Mouse (Mus musculus) neutrophil, adult 5-6 weeks (primary cell): ENCODE measurements around the gene Suz12. TPM values are rescaled to one million over a fixed set of nuclear protein-coding genes. Genes with fewer than 3 reads are reported as not detected.
"Not testable (repeated sequence)": the region's sequence is repeated elsewhere in the genome, so short reads cannot be mapped to it uniquely, and the experiment has no call there.

ENCODE experiments used
- ATAC-seq: fragments of 151-379, 151-347 bp; 2 replicates; pipeline ENCODE4 v1.8.0; 2017; ENCODE audit warnings: mild to moderate bottlenecking, moderate TSS enrichment; ENCODE audit not compliant: insufficient number of reproducible peaks, poor library complexity, low FRiP score, severe bottlenecking; ENCODE audit errors: extremely low read depth
- total RNA-seq: library from RNA; stranded (forward); fragments of 200-1000 nt; gene quantifications from 2 replicates; pipeline ENCODE4 v1.2.3, GENCODE M21; 2017

Suz12 gene
- total RNA-seq, 1 experiment from 2014 or later = 48.1 TPM

DNA sequence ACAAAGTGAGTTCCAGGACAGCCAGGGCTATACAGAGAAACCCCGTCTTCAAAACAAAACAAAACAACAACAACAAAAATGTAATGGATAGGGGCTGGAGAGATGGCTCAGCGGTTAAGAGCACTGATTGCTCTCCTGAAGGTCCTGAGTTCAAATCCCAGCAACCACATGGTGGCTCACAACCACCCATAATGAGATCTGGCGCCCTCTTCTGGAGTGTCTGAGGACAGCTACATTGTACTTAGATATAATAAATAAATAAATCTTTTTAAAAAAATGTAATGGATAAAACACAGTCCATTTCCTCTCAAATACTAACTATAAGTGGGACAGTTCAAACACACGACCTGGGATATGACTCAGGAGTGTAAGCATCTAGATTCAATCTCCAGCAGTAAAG lies 73.5 kb downstream of the Suz12 start:
- ATAC-seq = not testable (repeated sequence)

GRCm38 (mm10) chr11:80067558-80067957 lies 74.7 kb downstream of the Suz12 start:
- peak; percentile 73 for ATAC-seq

DNA sequence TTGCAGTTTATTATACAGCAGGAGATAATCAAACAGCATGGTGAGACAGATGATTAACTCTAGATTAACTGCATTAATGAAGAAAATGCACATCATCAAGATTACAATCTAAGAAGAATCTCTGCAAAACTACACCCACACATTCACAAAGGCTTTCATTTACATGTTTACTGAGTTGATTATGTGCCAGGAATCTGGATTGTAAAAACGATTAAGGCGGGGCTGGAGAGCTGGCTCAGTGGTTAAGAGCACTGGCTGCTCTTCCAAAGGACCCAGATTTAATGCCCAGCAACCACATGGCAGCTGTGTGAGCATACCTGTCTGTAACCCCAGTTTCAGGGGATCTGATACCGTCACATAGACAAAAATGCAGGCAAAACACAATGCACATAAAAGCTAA lies 76.9 kb downstream of the Suz12 start:
- ATAC-seq = no peak

- ATAC-seq = no peak
These were observed 78.1 kb downstream of the Suz12 start for GRCm38 (mm10) chr11:80071039-80071438.

DNA sequence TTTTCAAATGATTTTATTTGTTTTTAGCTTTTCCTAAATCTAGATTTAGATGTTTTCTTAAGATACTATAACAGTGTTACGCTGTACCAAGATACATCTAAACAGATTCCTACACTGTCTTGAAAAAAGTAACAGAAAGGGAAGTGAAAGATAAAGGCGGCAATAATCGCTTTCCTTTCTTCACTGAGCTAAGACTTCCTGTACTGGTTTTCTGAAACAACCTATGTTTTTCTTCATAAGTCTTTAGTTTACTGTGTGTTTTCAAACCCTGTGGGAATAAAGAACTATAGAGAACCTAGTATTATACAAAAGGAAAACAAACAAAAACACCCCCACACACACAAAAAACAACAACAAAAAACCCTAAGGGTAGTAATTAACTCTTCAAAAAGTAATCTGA lies 79.5 kb downstream of the Suz12 start:
- ATAC-seq = peak; percentile 46; the same call in 1 of the 2 replicates

DNA sequence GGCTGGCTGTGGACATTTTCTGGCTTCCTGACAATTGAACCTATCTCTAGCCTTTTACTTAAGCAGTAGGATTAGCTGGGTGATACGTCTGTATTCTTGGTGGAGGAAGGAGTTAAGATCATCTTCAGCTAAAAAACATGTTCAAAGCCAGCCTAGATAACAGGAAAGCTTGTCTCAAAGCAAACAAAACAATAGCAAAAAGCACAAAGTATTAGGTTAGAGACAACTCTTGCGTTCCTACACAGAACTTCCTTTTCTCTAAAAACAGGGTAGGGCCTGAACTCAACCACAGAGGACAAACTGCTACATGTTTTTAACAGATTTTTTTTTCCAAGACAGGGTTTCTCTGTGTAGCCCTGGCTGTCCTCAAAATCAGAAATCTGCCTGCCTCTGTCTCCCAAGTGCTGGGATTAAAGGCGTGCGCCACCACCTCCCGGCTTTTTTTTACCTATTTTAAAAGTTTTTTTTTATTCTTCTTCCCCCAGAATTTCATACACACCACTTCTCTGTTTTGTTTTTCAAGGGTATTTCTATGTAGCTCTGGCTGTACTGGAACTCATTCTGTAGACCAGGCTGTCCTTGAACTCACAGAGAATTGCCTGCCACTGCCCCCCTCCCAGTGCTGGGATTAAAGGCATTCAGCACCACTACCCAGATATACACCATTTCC lies 82.8 kb downstream of the Suz12 start:
- peak; percentile 31; the same call in 1 of the 2 replicates for ATAC-seq

DNA sequence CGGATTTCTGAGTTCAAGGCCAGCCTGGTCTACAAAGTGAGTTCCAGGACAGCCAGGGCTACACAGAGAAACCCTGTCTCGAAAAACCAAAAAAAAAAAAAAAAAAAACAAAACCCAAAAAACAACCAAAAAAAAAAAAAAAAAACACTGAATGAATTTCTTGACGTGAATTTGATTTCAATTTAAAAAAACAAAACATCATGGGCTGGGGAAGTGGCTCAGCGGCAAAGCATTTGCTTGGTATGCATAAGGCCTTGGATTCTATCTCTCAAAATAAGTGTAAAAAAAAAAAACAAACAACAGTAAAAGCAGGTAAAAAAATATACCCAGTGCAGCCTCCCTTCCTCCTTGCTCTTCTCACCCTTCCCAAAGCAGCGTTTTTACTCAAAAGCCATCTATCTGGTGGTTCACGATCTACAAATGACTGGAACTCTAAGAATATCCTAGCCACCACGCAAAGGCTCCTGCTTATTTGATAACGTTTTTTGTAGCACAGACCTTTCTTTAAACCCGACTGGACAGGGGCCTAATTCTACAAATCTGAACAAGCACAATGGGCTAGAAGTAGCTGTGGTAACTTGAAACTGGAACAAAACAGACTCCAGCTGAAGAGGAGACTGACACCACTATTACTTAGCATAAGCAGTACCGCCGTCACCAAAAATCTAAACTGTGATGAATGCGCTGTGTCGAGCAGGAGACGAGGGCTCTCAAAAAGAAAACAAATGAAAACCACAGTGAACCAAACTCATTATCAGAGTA lies 85.1 kb downstream of the Suz12 start:
- no peak for ATAC-seq

DNA sequence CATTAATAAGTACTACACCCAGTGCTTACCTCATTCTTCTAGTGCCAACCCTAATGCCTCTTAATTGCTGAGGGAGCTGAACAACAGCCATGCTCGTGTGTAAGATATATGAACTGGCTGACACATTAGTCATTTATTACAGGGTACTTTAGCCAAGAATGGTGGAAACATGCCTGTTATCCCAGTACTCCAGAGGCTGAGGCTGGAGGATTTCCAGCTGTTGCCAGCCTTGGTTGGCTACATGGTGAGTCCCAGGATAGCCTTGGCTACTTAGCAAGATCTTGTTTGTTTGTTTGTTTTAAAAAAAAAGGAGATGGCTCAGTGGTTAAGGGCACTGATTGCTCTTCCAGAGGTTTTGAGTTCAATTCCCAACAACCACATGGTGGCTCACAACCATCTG lies 85.9 kb downstream of the Suz12 start:
- no peak for ATAC-seq

GRCm38 (mm10) chr11:80079751-80080150 lies 86.8 kb downstream of the Suz12 start:
- ATAC-seq = no peak

DNA sequence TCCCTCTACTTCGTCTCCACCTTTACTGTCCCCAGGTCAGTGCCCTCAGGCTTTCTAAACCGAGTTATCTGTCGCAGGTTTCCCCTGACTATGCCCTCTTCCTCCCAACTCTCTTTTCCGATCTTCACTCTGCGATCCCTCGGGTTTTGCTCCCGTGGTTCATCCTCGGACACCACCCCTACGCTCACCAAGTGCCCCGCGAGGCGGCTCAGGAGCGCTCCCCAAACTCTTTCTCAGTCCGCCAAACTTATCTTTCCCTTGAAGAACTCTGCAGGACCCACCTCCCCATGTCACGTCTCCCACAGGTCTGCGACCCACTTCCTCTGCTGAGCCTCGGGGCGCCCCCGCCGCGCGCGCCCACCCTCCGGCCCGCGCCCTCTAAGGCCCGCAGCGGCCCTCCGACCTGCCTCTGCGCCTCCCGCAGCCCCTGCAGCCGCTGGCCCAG lies 87.5 kb downstream of the Suz12 start:
- ATAC-seq = no peak

GRCm38 (mm10) chr11:80080826-80081728 lies 88.2 kb downstream of the Suz12 start, which contains the start of gene Crlf3:
TSS of gene Crlf3 (minus strand) at chr11:80080991.
- peak; percentile 83 for ATAC-seq

DNA sequence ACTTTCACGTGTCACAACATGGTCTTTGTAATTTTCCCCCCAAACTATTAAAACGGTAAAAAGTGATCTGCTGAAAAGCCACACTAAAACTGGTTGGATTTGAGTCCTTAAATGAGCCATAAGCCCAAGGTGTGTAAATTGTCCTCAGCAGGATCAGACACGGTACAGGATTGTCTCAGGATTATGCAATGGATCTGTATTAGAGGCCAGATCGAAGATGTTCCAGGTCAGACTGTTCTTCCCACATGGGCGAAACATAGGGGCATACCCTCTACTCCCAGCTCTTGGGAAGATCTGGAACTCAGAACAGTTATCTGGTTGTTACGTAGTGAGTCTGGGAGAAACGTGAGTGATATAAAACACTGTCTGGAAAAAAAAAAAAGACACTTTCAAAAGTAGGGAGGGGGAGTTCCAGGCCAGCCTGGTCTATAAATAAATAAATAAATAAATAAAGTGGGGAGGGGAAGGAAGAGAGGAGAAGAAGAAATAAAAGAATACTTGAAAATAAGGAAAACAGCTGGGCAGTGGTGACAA lies 88.9 kb downstream of the Suz12 start:
- no peak for ATAC-seq

Other genes with a start within 250 kb of the Suz12 start
- gene Utp6, start 30.7 kb upstream of the Suz12 start, total RNA-seq = 60.9 and 61.8 TPM in 2 replicates
- 355 and 386 TPM in 2 replicates for gene Crlf3, start 87.9 kb downstream of the Suz12 start, total RNA-seq
- gene Atad5, start 96.3 kb downstream of the Suz12 start, total RNA-seq = 3.8 and 4.3 TPM in 2 replicates
- gene Tefm, start 149.1 kb downstream of the Suz12 start, total RNA-seq = 3.7 and 3.9 TPM in 2 replicates
- 1.0 and 1.6 TPM in 2 replicates for gene Adap2, start 161.0 kb downstream of the Suz12 start, total RNA-seq
- 5.5 and 5.9 TPM in 2 replicates for gene Rnf135, start 190.7 kb downstream of the Suz12 start, total RNA-seq
- 51.7 and 56.6 TPM in 2 replicates for gene Rhot1, start 215.9 kb downstream of the Suz12 start, total RNA-seq